Mouse (Mus musculus): ENCODE measurements around the gene Ccnf. TPM values are rescaled to one million over a fixed set of nuclear protein-coding genes. Genes with fewer than 3 reads are reported as not detected.

The Ccnf gene
- polyA plus RNA-seq, 1 experiment from 2014 or later, result 12.9 TPM

GRCm38 (mm10) chr17:24191481-24191880 is 59.8 kb downstream of the Ccnf start:
- TF ChIP-seq CTCF (IDR thresholded peaks at IDR 0.05), result no peak
- POLR2A ChIA-PET, result no interaction called here
- in situ Hi-C loops (cut with MboI; ENCODE audit: low pct_unique_long_range_greater_than_20kb), result no loop called here
- DNase-seq (ENCODE audit: low read depth, low spot score) (no peak), ATAC-seq (no peak)
- H3K27me3 ChIP-seq, result no peaks in the 10 kb centered on the region
- CTCF ChIA-PET, result interaction anchor here (1.3 kb wide), 1 partner anchor 16 kb away, joined by 3 read pairs; no protein-coding TSS in a partner anchor

- ChIA-PET CTCF (interaction anchor here (1.4 to 1.5 kb wide), 2 partner anchors 12 to 14 kb away, joined by 3 to 4 read pairs; no protein-coding TSS in a partner anchor), POLR2A (no interaction called here)
- no peaks in the 10 kb centered on the region for H3K27me3 ChIP-seq
- DNase-seq (ENCODE audit: low read depth, low spot score) (no peak), ATAC-seq (no peak)
- TF ChIP-seq CTCF (IDR thresholded peaks at IDR 0.05), result no peak
- in situ Hi-C loops (cut with MboI; ENCODE audit: low pct_unique_long_range_greater_than_20kb), result no loop called here
These were observed 60.4 kb downstream of the Ccnf start for GRCm38 (mm10) chr17:24190934-24191333.

GRCm38 (mm10) chr17:24174259-24174658 is 77.0 kb downstream of the Ccnf start:
- CTCF ChIA-PET, result interaction anchor here (1.0 to 1.5 kb wide), 2 partner anchors 11 to 216 kb away, joined by 3 to 5 read pairs; partner anchors contain the start of gene Amdhd2
- DNase-seq (ENCODE audit: low read depth, low spot score) (no peak), ATAC-seq (no peak)
- in situ Hi-C loops (cut with MboI; ENCODE audit: low pct_unique_long_range_greater_than_20kb), result loop anchor here (10.0 kb wide), 1 partner anchor 211 kb away; no protein-coding TSS in a partner anchor
- POLR2A ChIA-PET, result no interaction called here
- no peaks in the 10 kb centered on the region for H3K27me3 ChIP-seq
- no peak for TF ChIP-seq CTCF (IDR thresholded peaks at IDR 0.05)

GRCm38 (mm10) chr17:24173423-24173822 is 77.9 kb downstream of the Ccnf start:
- TF ChIP-seq CTCF (IDR thresholded peaks at IDR 0.05), result peak; percentile 96
- ATAC-seq (no peak), DNase-seq (ENCODE audit: low read depth, low spot score) (no peak)
- H3K27me3 ChIP-seq, result no peaks in the 10 kb centered on the region
- POLR2A ChIA-PET, result no interaction called here
- CTCF ChIA-PET, result interaction anchor here (0.7 to 1.7 kb wide), 10 partner anchors 9 to 250 kb away, joined by 3 to 5 read pairs (median 3); partner anchors contain the start of genes Amdhd2 and Tedc2
- in situ Hi-C loops (cut with MboI; ENCODE audit: low pct_unique_long_range_greater_than_20kb), result loop anchor here (10.0 kb wide), 1 partner anchor 211 kb away; no protein-coding TSS in a partner anchor

Other genes with a start within 250 kb of the Ccnf start
- gene Prss27, start 213.3 kb downstream of the Ccnf start, polyA plus RNA-seq (2021), result 0.28 TPM
- 57.8 TPM for gene Kctd5, start 178.0 kb downstream of the Ccnf start, polyA plus RNA-seq (2021)
- 31.3 TPM for gene Pdpk1, start 100.6 kb downstream of the Ccnf start, polyA plus RNA-seq (2021)
- gene Amdhd2, start 87.7 kb downstream of the Ccnf start, polyA plus RNA-seq (2021), result 69.3 TPM
- 426 TPM for gene Atp6v0c, start 81.8 kb downstream of the Ccnf start, polyA plus RNA-seq (2021)
- gene Tbc1d24, start 45.9 kb downstream of the Ccnf start, polyA plus RNA-seq (2021), result 9.2 TPM
- gene Ntn3, start 42.0 kb downstream of the Ccnf start, polyA plus RNA-seq (2021), result 0.08 TPM
- 8.6 TPM for gene Tedc2, start 30.6 kb downstream of the Ccnf start, polyA plus RNA-seq (2021)
- gene Abca17, start 99.6 kb upstream of the Ccnf start, polyA plus RNA-seq (2021), result 0.08 TPM
- 53.4 TPM for gene Abca3, start 100.5 kb upstream of the Ccnf start, polyA plus RNA-seq (2021)
- 98.5 TPM for gene Rnps1, start 163.1 kb upstream of the Ccnf start, polyA plus RNA-seq (2021)
- 106 TPM for gene Eci1, start 175.2 kb upstream of the Ccnf start, polyA plus RNA-seq (2021)
- gene Dnase1l2, start 191.6 kb upstream of the Ccnf start, polyA plus RNA-seq (2021), result 3.5 TPM
- gene E4f1, start 218.8 kb upstream of the Ccnf start, polyA plus RNA-seq (2021), result 36.9 TPM
- 41.3 TPM for gene Pgp, start 218.9 kb upstream of the Ccnf start, polyA plus RNA-seq (2021)
- 0.06 TPM for gene Bricd5, start 222.4 kb upstream of the Ccnf start, polyA plus RNA-seq (2021)
- 23.1 TPM for gene Mlst8, start 227.6 kb upstream of the Ccnf start, polyA plus RNA-seq (2021)
- 1.0 TPM for gene Caskin1, start 237.1 kb upstream of the Ccnf start, polyA plus RNA-seq (2021)